7 mouse cellular contexts compared by ENCODE assay signal in genomic region chr2:14603784-14604781, GRCm38 (mm10). TPM values are rescaled to one million over a fixed set of nuclear protein-coding genes. Genes with fewer than 3 reads are reported as not detected.
DNase-seq lines count a peak whose midpoint lies in the region; ATAC-seq and TF ChIP-seq lines count a peak whose summit lies in the region.

No protein-coding gene starts in this region.

- peak overlapping the region; percentile 65 for H3K4me3 ChIP-seq in embryonic facial prominence, embryonic 10.5 days
- H3K4me3 ChIP-seq in limb, embryonic 14.5 days (replicated peaks; ENCODE audit: low read length), result peak overlapping the region; percentile 62
- peak overlapping the region; percentile 82 for H3K4me3 ChIP-seq in midbrain, embryonic 15.5 days

- 0 out of 2 replicates have a peak, but pooled peaks have one; percentile 25 for TF ChIP-seq POLR2A in limb, embryonic 14.5 days (IDR thresholded peaks at IDR 0.05; ENCODE audit: borderline replicate concordance, extremely low read depth, insufficient read depth, insufficient read length)

- ATAC-seq in limb, embryonic 14.5 days (ENCODE audit: low FRiP score, low read depth), result peak; percentile 83
- peak; percentile 91 for ATAC-seq in midbrain, embryonic 15.5 days (replicated peaks)

- under 1% methylated on average over 83 of the region's 83 CpGs for WGBS in embryonic facial prominence, embryonic 10.5 days
- under 1% methylated on average over 57 of the region's 83 CpGs for WGBS in limb, embryonic 14.5 days
- WGBS in midbrain, embryonic 15.5 days, result under 1% methylated on average over 82 of the region's 83 CpGs

- peak overlapping the region; percentile 74 for H3K4me2 ChIP-seq in limb, embryonic 14.5 days (replicated peaks; ENCODE audit: low read depth, low read length, severe bottlenecking)
- peak overlapping the region; percentile 98 for H3K4me2 ChIP-seq in midbrain, embryonic 15.5 days

- H3K27ac ChIP-seq in embryonic facial prominence, embryonic 10.5 days (replicated peaks), result peak overlapping the region; percentile 89
- peak overlapping the region; percentile 29 for H3K27ac ChIP-seq in limb, embryonic 14.5 days (replicated peaks; ENCODE audit: low read depth, low read length)
- peak overlapping the region; percentile 78 for H3K27ac ChIP-seq in midbrain, embryonic 15.5 days

- H3K4me1 ChIP-seq in embryonic facial prominence, embryonic 10.5 days, result peaks cover 36% of the 10 kb centered on the region
- H3K4me1 ChIP-seq in limb, embryonic 14.5 days (ENCODE audit: control insufficient read depth, insufficient read depth, low read length), result peaks cover 3% of the 10 kb centered on the region; the same call in 1 of the 2 replicates
- H3K4me1 ChIP-seq in midbrain, embryonic 15.5 days, result peaks cover 23% of the 10 kb centered on the region

- H3K9ac ChIP-seq in limb, embryonic 14.5 days (ENCODE audit: low read depth, low read length, severe bottlenecking), result peak overlapping the region; percentile 72
- H3K9ac ChIP-seq in midbrain, embryonic 15.5 days, result peak overlapping the region; percentile 79

- no peaks in the 10 kb centered on the region for H3K9me3 ChIP-seq in embryonic facial prominence, embryonic 10.5 days
- no peaks in the 10 kb centered on the region for H3K9me3 ChIP-seq in limb, embryonic 14.5 days (ENCODE audit: control insufficient read depth, low read length)
- H3K9me3 ChIP-seq in midbrain, embryonic 15.5 days, result no peaks in the 10 kb centered on the region

- peaks cover 41% of the 10 kb centered on the region for H3K27me3 ChIP-seq in embryonic facial prominence, embryonic 10.5 days (replicated peaks; ENCODE audit: low read depth, poor library complexity, severe bottlenecking)
- H3K27me3 ChIP-seq in limb, embryonic 14.5 days (ENCODE audit: control insufficient read depth, insufficient read depth, low read length), result no peaks in the 10 kb centered on the region
- H3K27me3 ChIP-seq in midbrain, embryonic 15.5 days (replicated peaks), result peaks cover 14% of the 10 kb centered on the region; the same call in 1 of the 2 replicates

- DNase-seq in adrenal gland, postnatal 25 days, result peak; percentile 84
- DNase-seq in embryonic facial prominence, embryonic 10.5 days (ENCODE audit: low spot score), result peak; percentile 85
- peak; percentile 6 for DNase-seq in heart, adult 8-10 months (ENCODE audit: low spot score)
- peak; percentile 12 to 42 for DNase-seq in kidney, adult 8-10 months
- peak; percentile 43 for DNase-seq in limb, embryonic 14.5 days (ENCODE audit: low spot score)
- DNase-seq in spleen, postnatal 4 days (ENCODE audit: low spot score in 2 of 2), result peak; percentile 25 to 70

- no peaks in the 10 kb centered on the region for H3K36me3 ChIP-seq in embryonic facial prominence, embryonic 10.5 days (replicated peaks)
- no peaks in the 10 kb centered on the region for H3K36me3 ChIP-seq in limb, embryonic 14.5 days (ENCODE audit: control insufficient read depth, insufficient read depth, low read length)
- H3K36me3 ChIP-seq in midbrain, embryonic 15.5 days (replicated peaks), result no peaks in the 10 kb centered on the region

RNA-seq across cellular contexts. Expression of gene Cacnb2, which starts 1.2 kb away (rescaled TPM):
- total RNA-seq in adrenal gland, postnatal 25 days (2021), result 61.9 and 68.9 TPM in 2 replicates
- 1.5 and 2.2 TPM in 2 replicates for polyA plus RNA-seq in embryonic facial prominence, embryonic 10.5 days (2016; fragmentation: Nextera tagmentation; extraction: Ambion mirVana)
- 100 to 1,000 TPM in 1 of 4 experiments, 10 to 100 TPM in 3; 70.5 to 105 (median 82.0) TPM for total RNA-seq in heart, adult 8-10 months (2022)
- 4.1 and 4.7 TPM in 2 replicates for polyA plus RNA-seq in limb, embryonic 14.5 days (2012; rRNA removed)
- polyA plus RNA-seq in limb, embryonic 14.5 days (2014; fragmentation: Nextera tagmentation; extraction: Ambion mirVana), result 2.3 and 3.0 TPM in 2 replicates
- polyA plus RNA-seq in midbrain, embryonic 15.5 days (2015; fragmentation: Nextera tagmentation; extraction: Ambion mirVana), result 8.2 and 8.6 TPM in 2 replicates

Comparison
In these comparisons a context has a peak if more than half of its experiments do, and no peak if none do; other contexts are left out.
1. Peak in every context shown above with its lines: DNase-seq, ATAC-seq, H3K4me3 ChIP-seq and H3K27ac ChIP-seq.
2. DNase-seq: peak in every context shown above with its lines; median percentile 85 in embryonic facial prominence, embryonic 10.5 days; 84 in adrenal gland, postnatal 25 days; 48 in spleen, postnatal 4 days; 43 in limb, embryonic 14.5 days; 27 in kidney, adult 8-10 months; 6 in heart, adult 8-10 months.
3. H3K27ac ChIP-seq: peak in every context shown above with its lines; median percentile 89 in embryonic facial prominence, embryonic 10.5 days; 78 in midbrain, embryonic 15.5 days; 29 in limb, embryonic 14.5 days.